Mouse (Mus musculus): ENCODE results near the gene Itpr2. TPM values are rescaled to one million over a fixed set of nuclear protein-coding genes. Genes with fewer than 3 reads are reported as not detected.

The Itpr2 gene
- polyA plus RNA-seq, 1 experiment from 2014 or later = 2.5 TPM

DNA sequence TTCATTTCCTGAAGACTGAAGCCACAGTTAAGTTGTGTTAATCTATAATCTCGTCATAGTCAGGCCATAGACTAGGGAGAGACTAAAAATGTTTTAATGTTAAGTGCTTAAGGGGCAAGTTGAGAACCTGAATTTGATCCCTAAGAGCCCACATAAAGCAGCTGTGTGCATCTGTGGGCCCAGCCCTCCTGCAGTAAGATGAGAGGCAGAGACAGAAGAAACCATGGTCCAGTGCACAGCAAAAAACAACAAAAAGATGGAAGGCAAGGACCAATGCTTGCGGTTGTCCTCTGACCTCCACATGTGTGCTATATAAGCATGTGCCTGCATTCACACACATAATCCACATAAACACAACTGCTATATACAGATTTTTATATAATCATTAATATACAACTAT, 191.8 kb downstream of the Itpr2 start:
- 82% methylated on average over 2 of the region's 2 CpGs for WGBS
- Histone ChIP-seq H3K9me3 (replicated peaks) (no peaks in the 10 kb centered on the region), H3K27ac (no peak overlapping the region), H3K9ac (no peak overlapping the region), H3K4me3 (no peak overlapping the region), H3K4me2 (no peak overlapping the region), H3K27me3 (no peaks in the 10 kb centered on the region), H3K4me1 (no peaks in the 10 kb centered on the region), H3K36me3 (ENCODE audit: poor library complexity, severe bottlenecking) (no peaks in the 10 kb centered on the region)
- ATAC-seq = no peak

- 90% methylated on average over 1 of the region's 1 CpGs for WGBS
These were observed 192.7 kb downstream of the Itpr2 start for GRCm38 (mm10) chr6:146309335-146309734.

GRCm38 (mm10) chr6:146305995-146306394, 196.0 kb downstream of the Itpr2 start:
- Histone ChIP-seq H3K9me3 (replicated peaks) (no peaks in the 10 kb centered on the region), H3K27me3 (no peaks in the 10 kb centered on the region), H3K9ac (no peak overlapping the region), H3K36me3 (ENCODE audit: poor library complexity, severe bottlenecking) (no peaks in the 10 kb centered on the region), H3K4me1 (no peaks in the 10 kb centered on the region), H3K4me2 (no peak overlapping the region), H3K4me3 (no peak overlapping the region), H3K27ac (no peak overlapping the region)
- no peak for ATAC-seq
- WGBS = 92% methylated on average over 3 of the region's 3 CpGs

More at GRCm38 (mm10) chr6:146309335-146309734, 192.7 kb downstream of the Itpr2 start:
- Histone ChIP-seq H3K27ac (no peak overlapping the region), H3K4me3 (no peak overlapping the region), H3K9ac (no peak overlapping the region), H3K27me3 (no peaks in the 10 kb centered on the region), H3K4me2 (no peak overlapping the region), H3K9me3 (replicated peaks) (no peaks in the 10 kb centered on the region), H3K4me1 (no peaks in the 10 kb centered on the region), H3K36me3 (ENCODE audit: poor library complexity, severe bottlenecking) (no peaks in the 10 kb centered on the region)
- no peak for ATAC-seq

- no peak overlapping the region for H3K4me2 ChIP-seq
- no peaks in the 10 kb centered on the region for H3K9me3 ChIP-seq (replicated peaks)
- 80% methylated on average over 11 of the region's 11 CpGs for WGBS
- ATAC-seq = no peak
- no peaks in the 10 kb centered on the region for H3K4me1 ChIP-seq
- no peaks in the 10 kb centered on the region for H3K36me3 ChIP-seq (ENCODE audit: poor library complexity, severe bottlenecking)
- no peak overlapping the region for H3K9ac ChIP-seq
- no peak overlapping the region for H3K27ac ChIP-seq
- H3K4me3 ChIP-seq = no peak overlapping the region
- no peaks in the 10 kb centered on the region for H3K27me3 ChIP-seq
These were observed 197.9 kb downstream of the Itpr2 start for GRCm38 (mm10) chr6:146304088-146304487.

DNA sequence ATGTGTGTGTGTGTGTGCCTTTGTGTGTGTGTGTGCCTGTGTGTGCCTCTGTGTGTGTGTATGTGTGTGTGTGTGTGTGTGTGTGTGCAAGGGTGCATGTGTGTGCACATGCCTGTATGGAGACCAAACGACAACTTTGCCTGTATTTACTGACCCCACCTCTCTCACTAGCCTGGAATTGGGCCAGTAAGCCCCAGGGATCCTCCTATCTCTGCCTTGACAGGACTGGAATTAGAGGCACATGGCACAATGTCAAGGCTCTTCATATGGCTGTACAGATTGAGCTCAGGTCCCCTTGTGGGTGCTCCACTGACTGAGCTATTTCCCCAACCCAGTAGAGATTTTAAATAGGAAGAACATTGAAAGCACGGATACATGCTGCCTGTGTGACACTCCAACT, 198.7 kb downstream of the Itpr2 start:
- Histone ChIP-seq H3K4me2 (no peak overlapping the region), H3K4me3 (no peak overlapping the region), H3K9me3 (replicated peaks) (peaks cover 4% of the 10 kb centered on the region; the same call in 1 of the 2 replicates), H3K27ac (no peak overlapping the region), H3K27me3 (no peaks in the 10 kb centered on the region), H3K9ac (no peak overlapping the region), H3K4me1 (no peaks in the 10 kb centered on the region), H3K36me3 (ENCODE audit: poor library complexity, severe bottlenecking) (no peaks in the 10 kb centered on the region)
- WGBS = 79% methylated on average over 2 of the region's 2 CpGs
- no peak for ATAC-seq

GRCm38 (mm10) chr6:146302574-146303130, 199.4 kb downstream of the Itpr2 start:
- H3K27me3 ChIP-seq = no peaks in the 10 kb centered on the region
- H3K36me3 ChIP-seq (ENCODE audit: poor library complexity, severe bottlenecking) = no peaks in the 10 kb centered on the region
- H3K4me3 ChIP-seq = no peak overlapping the region
- no peak for ATAC-seq
- H3K4me2 ChIP-seq = no peak overlapping the region
- no peak overlapping the region for H3K9ac ChIP-seq
- peaks cover 4% of the 10 kb centered on the region; the same call in 1 of the 2 replicates for H3K9me3 ChIP-seq (replicated peaks)
- no peak overlapping the region for H3K27ac ChIP-seq
- no peaks in the 10 kb centered on the region for H3K4me1 ChIP-seq
- WGBS = 83% methylated on average over 8 of the region's 8 CpGs

- Histone ChIP-seq H3K4me3 (no peak overlapping the region), H3K27me3 (no peaks in the 10 kb centered on the region), H3K27ac (no peak overlapping the region), H3K4me2 (no peak overlapping the region), H3K4me1 (no peaks in the 10 kb centered on the region), H3K9me3 (replicated peaks) (peaks cover 4% of the 10 kb centered on the region; the same call in 1 of the 2 replicates), H3K9ac (no peak overlapping the region), H3K36me3 (ENCODE audit: poor library complexity, severe bottlenecking) (no peaks in the 10 kb centered on the region)
- ATAC-seq = no peak
- 70% methylated on average over 3 of the region's 3 CpGs for WGBS
These were observed 199.9 kb downstream of the Itpr2 start for GRCm38 (mm10) chr6:146302101-146302500.

DNA sequence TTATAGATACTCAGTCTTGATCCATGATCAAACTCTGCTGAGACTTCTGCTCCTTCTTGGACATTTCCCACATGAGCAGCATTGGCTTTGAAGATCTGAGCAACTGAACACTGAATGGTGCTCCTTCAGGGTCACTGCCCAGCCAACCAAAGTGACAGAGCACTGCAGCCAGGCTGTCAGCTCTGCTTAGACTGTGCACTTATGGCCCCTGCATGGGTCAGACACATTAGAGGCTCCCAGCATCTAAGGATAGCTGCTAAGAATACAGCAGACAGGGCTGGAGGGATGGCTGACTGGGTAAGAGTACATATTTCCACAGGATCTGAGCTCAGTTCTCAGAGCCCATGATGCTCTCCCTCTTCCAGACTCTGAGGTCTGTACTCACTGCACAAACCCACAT, 201.1 kb downstream of the Itpr2 start:
- Histone ChIP-seq H3K36me3 (ENCODE audit: poor library complexity, severe bottlenecking) (no peaks in the 10 kb centered on the region), H3K4me3 (no peak overlapping the region), H3K27ac (no peak overlapping the region), H3K4me1 (no peaks in the 10 kb centered on the region), H3K4me2 (no peak overlapping the region), H3K9me3 (replicated peaks) (peaks cover 4% of the 10 kb centered on the region; the same call in 1 of the 2 replicates), H3K9ac (no peak overlapping the region), H3K27me3 (no peaks in the 10 kb centered on the region)
- no peak for ATAC-seq

DNA sequence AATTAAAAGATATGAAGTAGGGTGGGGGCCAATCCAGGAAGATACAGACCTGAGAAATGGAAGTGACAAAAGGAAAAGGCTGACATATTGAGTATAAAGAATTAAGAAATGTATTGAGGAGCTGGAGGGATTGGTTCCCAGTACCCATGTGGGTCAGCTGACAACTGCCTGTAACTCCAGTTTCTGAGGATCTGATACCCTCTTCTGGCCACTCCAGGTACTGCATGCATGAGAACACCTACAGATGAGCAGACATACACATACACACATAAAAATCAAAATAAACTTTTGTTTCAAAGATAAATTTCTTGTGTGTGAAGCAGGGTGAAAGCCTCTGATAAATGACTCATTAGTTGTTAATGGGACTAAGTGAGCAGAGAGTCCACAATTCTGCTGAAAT, 203.3 kb downstream of the Itpr2 start:
- H3K9ac ChIP-seq = no peak overlapping the region
- H3K4me1 ChIP-seq = no peaks in the 10 kb centered on the region
- no peak overlapping the region for H3K4me2 ChIP-seq
- peaks cover 4% of the 10 kb centered on the region; the same call in 1 of the 2 replicates for H3K9me3 ChIP-seq (replicated peaks)
- H3K4me3 ChIP-seq = no peak overlapping the region
- no peak for ATAC-seq
- H3K27me3 ChIP-seq = no peaks in the 10 kb centered on the region
- no peak overlapping the region for H3K27ac ChIP-seq
- H3K36me3 ChIP-seq (ENCODE audit: poor library complexity, severe bottlenecking) = no peaks in the 10 kb centered on the region

GRCm38 (mm10) chr6:146291036-146291435, 211.0 kb downstream of the Itpr2 start:
- no peak for ATAC-seq

GRCm38 (mm10) chr6:146289801-146290200, 212.2 kb downstream of the Itpr2 start:
- 75% methylated on average over 10 of the region's 10 CpGs for WGBS
- Histone ChIP-seq H3K36me3 (ENCODE audit: poor library complexity, severe bottlenecking) (no peaks in the 10 kb centered on the region), H3K4me3 (no peak overlapping the region)

More at GRCm38 (mm10) chr6:146291036-146291435, 211.0 kb downstream of the Itpr2 start:
- no peak overlapping the region for H3K4me3 ChIP-seq
- peaks cover 4% of the 10 kb centered on the region; the same call in 1 of the 2 replicates for H3K9me3 ChIP-seq (replicated peaks)
- no peak overlapping the region for H3K27ac ChIP-seq
- 96% methylated on average over 10 of the region's 10 CpGs for WGBS
- no peaks in the 10 kb centered on the region for H3K27me3 ChIP-seq
- H3K4me1 ChIP-seq = no peaks in the 10 kb centered on the region
- H3K4me2 ChIP-seq = no peak overlapping the region
- H3K9ac ChIP-seq = no peak overlapping the region
- no peaks in the 10 kb centered on the region for H3K36me3 ChIP-seq (ENCODE audit: poor library complexity, severe bottlenecking)

DNA sequence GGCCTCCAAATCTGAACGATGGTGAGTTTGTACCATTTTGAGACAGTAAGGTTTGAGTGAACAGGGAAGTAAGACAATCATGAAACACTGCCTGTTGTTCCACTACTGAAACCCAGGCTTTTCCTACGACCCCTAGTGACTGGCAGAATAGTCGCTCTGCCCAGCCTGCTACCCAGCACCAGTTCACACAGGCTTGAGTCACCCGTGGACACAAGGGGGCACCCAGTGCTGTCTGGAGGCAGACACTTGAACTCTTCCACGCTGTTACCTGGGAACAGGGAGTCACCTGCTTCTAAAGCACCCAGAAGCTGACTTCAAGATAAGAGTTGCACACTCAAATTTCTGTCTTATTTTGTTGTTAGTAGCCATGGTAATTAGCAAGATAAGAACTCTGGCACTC, 213.8 kb downstream of the Itpr2 start:
- ATAC-seq = no peak
- peaks cover 4% of the 10 kb centered on the region; the same call in 1 of the 2 replicates for H3K9me3 ChIP-seq (replicated peaks)
- H3K4me3 ChIP-seq = no peak overlapping the region
- no peak overlapping the region for H3K4me2 ChIP-seq
- no peaks in the 10 kb centered on the region for H3K4me1 ChIP-seq
- no peaks in the 10 kb centered on the region for H3K27me3 ChIP-seq
- no peak overlapping the region for H3K9ac ChIP-seq
- no peak overlapping the region for H3K27ac ChIP-seq
- 90% methylated on average over 5 of the region's 5 CpGs for WGBS
- no peaks in the 10 kb centered on the region for H3K36me3 ChIP-seq (ENCODE audit: poor library complexity, severe bottlenecking)

More at GRCm38 (mm10) chr6:146289801-146290200, 212.2 kb downstream of the Itpr2 start:
- Histone ChIP-seq H3K9ac (no peak overlapping the region), H3K4me2 (no peak overlapping the region), H3K27ac (no peak overlapping the region), H3K4me1 (no peaks in the 10 kb centered on the region), H3K9me3 (replicated peaks) (peaks cover 4% of the 10 kb centered on the region; the same call in 1 of the 2 replicates), H3K27me3 (no peaks in the 10 kb centered on the region)
- ATAC-seq = no peak
